Mouse (Mus musculus) midbrain, embryonic 11.5 days (tissue): ENCODE data around the gene Elk4. TPM values are rescaled to one million over a fixed set of nuclear protein-coding genes. Genes with fewer than 3 reads are reported as not detected.

Source experiments
- polyA plus RNA-seq: library from polyadenylated mRNA; unstranded; fragments of >200 nt; fragmentation: Nextera tagmentation; extraction: Ambion mirVana; gene quantifications from 2 replicates; pipeline ENCODE4 v1.2.1, GENCODE M21; 2014

The Elk4 gene
- polyA plus RNA-seq, 1 experiment from 2014 or later, result 17.2 TPM

Other genes with a start within 250 kb of the Elk4 start
- 0.82 and 1.5 TPM in 2 replicates for gene Pm20d1, start 210.2 kb upstream of the Elk4 start, polyA plus RNA-seq
- gene Slc41a1, start 180.1 kb upstream of the Elk4 start, polyA plus RNA-seq, result 10.0 and 11.4 TPM in 2 replicates
- gene Rab29, start 140.4 kb upstream of the Elk4 start, polyA plus RNA-seq, result 12.5 and 15.0 TPM in 2 replicates
- gene Nucks1, start 97.1 kb upstream of the Elk4 start, polyA plus RNA-seq, result 61.3 and 63.1 TPM in 2 replicates
- gene Slc45a3, start 44.6 kb upstream of the Elk4 start, polyA plus RNA-seq, result 19.5 and 20.5 TPM in 2 replicates
- gene Mfsd4a, start 60.5 kb downstream of the Elk4 start, polyA plus RNA-seq, result 8.1 and 8.7 TPM in 2 replicates
- 0.14 and 0.19 TPM in 2 replicates for gene Cdk18, start 132.1 kb downstream of the Elk4 start, polyA plus RNA-seq
- gene Lemd1, start 183.8 kb downstream of the Elk4 start, polyA plus RNA-seq, result 10.7 and 12.9 TPM in 2 replicates
- gene AC124108.1, start 183.8 kb downstream of the Elk4 start, polyA plus RNA-seq, result 5.0 and 5.2 TPM in 2 replicates
- gene Gm10188, start 222.2 kb downstream of the Elk4 start, polyA plus RNA-seq, result 0.55 and 0.66 TPM in 2 replicates